Mouse (Mus musculus) kidney, embryonic 15.5 days (tissue): ENCODE results near the gene Crebrf. TPM values are rescaled to one million over a fixed set of nuclear protein-coding genes. Genes with fewer than 3 reads are reported as not detected.

Experiments
- ATAC-seq: fragments of 200-750 bp; cut with Nextera tagmentation; replicated peaks from 2 replicates; pipeline ENCODE4 v1.8.0; 2017; ENCODE audit warnings: moderate TSS enrichment; ENCODE audit not compliant: low FRiP score
- H3K27ac ChIP-seq: fragments of 300-500 bp; sonication (generic); 2 replicates; pipeline ENCODE4 v1.5.1; 2015; ENCODE audit warnings: mild to moderate bottlenecking, inconsistent platforms
- H3K27me3 ChIP-seq: fragments of 300-500 bp; sonication (generic); 2 replicates; pipeline ENCODE4 v1.6.1; 2015; ENCODE audit warnings: inconsistent platforms
- H3K36me3 ChIP-seq: fragments of 300-500 bp; sonication (generic); 2 replicates; pipeline ENCODE4 v1.6.1; 2015; ENCODE audit warnings: inconsistent platforms
- H3K4me1 ChIP-seq: fragments of 300-500 bp; sonication (generic); 2 replicates; pipeline ENCODE4 v1.6.1; 2015; ENCODE audit warnings: inconsistent platforms
- H3K4me2 ChIP-seq: fragments of 300-500 bp; sonication (generic); 2 replicates; pipeline ENCODE4 v1.6.1; 2015; ENCODE audit warnings: moderate library complexity, mild to moderate bottlenecking, inconsistent platforms
- H3K4me3 ChIP-seq: fragments of 300-500 bp; sonication (generic); replicated peaks from 2 replicates; pipeline ENCODE4 v1.5.1; 2015; ENCODE audit warnings: mild to moderate bottlenecking, inconsistent platforms
- H3K9ac ChIP-seq: fragments of 300-500 bp; sonication (generic); 2 replicates; pipeline ENCODE4 v1.6.1; 2015; ENCODE audit warnings: mild to moderate bottlenecking, inconsistent platforms
- H3K9me3 ChIP-seq: fragments of 300-500 bp; sonication (generic); replicated peaks from 2 replicates; pipeline ENCODE4 v1.6.1; 2016; ENCODE audit warnings: inconsistent platforms
- WGBS: fragments of 180-500 bp; shearing (Covaris S2); methylation state at CpG from one replicate; pipeline ENCODE4 v1.1.7; 2015; ENCODE audit warnings: mixed read lengths; 5-methylcytosine and 5-hydroxymethylcytosine counted together
- polyA plus RNA-seq: library from polyadenylated mRNA; unstranded; fragments of >200 nt; fragmentation: Nextera tagmentation; extraction: Ambion mirVana; gene quantifications from 2 replicates; pipeline ENCODE4 v1.2.1, GENCODE M21; 2015

Crebrf gene
- polyA plus RNA-seq, 1 experiment from 2014 or later: 7.0 TPM

GRCm38 (mm10) chr17:26690236-26690635, 25.2 kb upstream of the Crebrf start:
- H3K27ac ChIP-seq: no peak overlapping the region
- H3K9ac ChIP-seq: no peak overlapping the region
- H3K9me3 ChIP-seq: no peaks in the 10 kb centered on the region
- ATAC-seq: no peak
- no peaks in the 10 kb centered on the region for H3K27me3 ChIP-seq
- no peak overlapping the region for H3K4me3 ChIP-seq
- peaks cover 9% of the 10 kb centered on the region for H3K4me1 ChIP-seq
- no peak overlapping the region for H3K4me2 ChIP-seq
- 84% methylated on average over 5 of the region's 5 CpGs for WGBS
- peaks cover 2% of the 10 kb centered on the region for H3K36me3 ChIP-seq

- ATAC-seq: no peak
- Histone ChIP-seq H3K4me2 (no peak overlapping the region), H3K27me3 (no peaks in the 10 kb centered on the region), H3K9ac (no peak overlapping the region), H3K27ac (no peak overlapping the region), H3K4me3 (no peak overlapping the region), H3K4me1 (peaks cover 9% of the 10 kb centered on the region), H3K9me3 (no peaks in the 10 kb centered on the region), H3K36me3 (peaks cover 10% of the 10 kb centered on the region)
- WGBS: 83% methylated on average over 7 of the region's 7 CpGs
Measured at GRCm38 (mm10) chr17:26691110-26691509, 24.3 kb upstream of the Crebrf start.

DNA sequence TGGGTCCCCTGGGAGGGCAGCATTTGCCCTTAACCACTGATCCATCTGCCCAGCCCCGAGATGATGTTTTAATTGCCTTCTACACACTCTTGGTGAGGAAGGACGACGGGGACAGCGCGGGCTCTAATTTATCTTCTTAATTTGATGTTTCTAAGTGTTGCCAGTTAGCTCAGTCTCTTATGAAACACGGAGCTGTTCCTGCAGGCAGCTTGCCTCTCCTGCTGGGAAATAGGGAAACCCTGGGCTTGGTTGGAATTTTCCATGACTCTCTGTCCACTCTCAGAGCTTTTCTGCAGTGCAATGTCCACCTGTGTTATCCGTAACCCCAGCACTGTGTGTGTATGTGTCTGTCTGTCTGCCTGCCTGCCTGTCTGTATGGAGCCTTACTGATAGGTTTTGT, 22.0 kb upstream of the Crebrf start:
- peaks cover 32% of the 10 kb centered on the region for H3K36me3 ChIP-seq
- no peak overlapping the region for H3K4me3 ChIP-seq
- H3K4me2 ChIP-seq: no peak overlapping the region
- no peaks in the 10 kb centered on the region for H3K9me3 ChIP-seq
- H3K27ac ChIP-seq: no peak overlapping the region
- peaks cover 9% of the 10 kb centered on the region for H3K4me1 ChIP-seq
- no peak for ATAC-seq
- H3K9ac ChIP-seq: no peak overlapping the region
- WGBS: 51% methylated on average over 7 of the region's 7 CpGs
- no peaks in the 10 kb centered on the region for H3K27me3 ChIP-seq

GRCm38 (mm10) chr17:26694171-26694570, 21.3 kb upstream of the Crebrf start:
- no peaks in the 10 kb centered on the region for H3K9me3 ChIP-seq
- H3K36me3 ChIP-seq: peaks cover 39% of the 10 kb centered on the region
- peaks cover 9% of the 10 kb centered on the region for H3K4me1 ChIP-seq
- no peak overlapping the region for H3K4me2 ChIP-seq
- 48% methylated on average over 7 of the region's 7 CpGs for WGBS
- no peak for ATAC-seq
- no peaks in the 10 kb centered on the region for H3K27me3 ChIP-seq
- no peak overlapping the region for H3K27ac ChIP-seq
- H3K9ac ChIP-seq: no peak overlapping the region
- H3K4me3 ChIP-seq: no peak overlapping the region

- Histone ChIP-seq H3K9ac (no peak overlapping the region), H3K9me3 (no peaks in the 10 kb centered on the region), H3K36me3 (peaks cover 50% of the 10 kb centered on the region), H3K4me1 (peaks cover 9% of the 10 kb centered on the region), H3K27ac (no peak overlapping the region), H3K27me3 (no peaks in the 10 kb centered on the region), H3K4me2 (no peak overlapping the region), H3K4me3 (no peak overlapping the region)
- no peak for ATAC-seq
- WGBS: 94% methylated on average over 3 of the region's 3 CpGs
Measured at GRCm38 (mm10) chr17:26695193-26695592, 20.3 kb upstream of the Crebrf start.

GRCm38 (mm10) chr17:26698846-26699245, 16.6 kb upstream of the Crebrf start:
- Histone ChIP-seq H3K9me3 (no peaks in the 10 kb centered on the region), H3K27me3 (no peaks in the 10 kb centered on the region), H3K9ac (no peak overlapping the region), H3K4me3 (no peak overlapping the region), H3K36me3 (peaks cover 69% of the 10 kb centered on the region), H3K4me2 (no peak overlapping the region), H3K4me1 (peaks cover 2% of the 10 kb centered on the region), H3K27ac (no peak overlapping the region)
- no peak for ATAC-seq
- WGBS: 86% methylated on average over 5 of the region's 5 CpGs

DNA sequence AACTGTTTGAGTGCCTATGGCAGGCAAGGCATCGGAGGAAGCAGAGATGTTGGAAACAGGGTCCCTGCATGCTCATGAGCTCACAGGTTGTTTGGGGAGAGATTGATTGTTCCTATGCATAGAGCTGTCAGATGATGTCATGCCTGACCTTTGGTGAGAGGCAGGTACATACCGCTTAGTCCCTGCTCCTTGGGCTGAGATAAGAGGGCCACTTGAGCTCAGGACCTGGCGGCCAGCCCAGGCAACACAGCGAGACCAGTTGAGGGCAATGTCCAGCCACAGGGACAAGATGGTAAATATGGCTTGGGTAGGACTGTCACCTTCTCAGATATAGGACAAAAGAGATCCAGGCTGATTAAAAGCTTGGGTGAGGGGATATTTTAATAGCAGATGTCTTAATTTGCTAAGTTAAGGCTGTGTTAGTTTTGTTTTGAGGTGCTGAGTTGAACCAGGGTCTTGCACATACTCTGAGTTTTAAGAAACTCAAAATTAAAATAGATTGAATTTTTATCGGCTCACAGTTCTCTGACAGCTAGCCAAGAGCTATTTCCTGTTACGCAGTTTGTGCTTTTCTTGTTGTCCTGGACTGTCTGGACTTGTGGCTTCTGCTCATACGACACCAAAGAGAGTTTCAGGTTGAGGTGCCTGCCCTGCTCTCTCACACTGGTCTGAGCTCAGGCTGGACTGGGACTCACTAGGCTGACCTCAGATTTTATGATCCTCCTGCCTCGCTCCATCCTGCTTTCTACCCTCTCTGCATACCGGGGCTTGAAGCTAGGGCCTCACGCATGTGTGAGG, 15.4 kb upstream of the Crebrf start:
- no peaks in the 10 kb centered on the region for H3K27me3 ChIP-seq
- H3K4me1 ChIP-seq: no peaks in the 10 kb centered on the region
- H3K36me3 ChIP-seq: peaks cover 72% of the 10 kb centered on the region
- H3K4me3 ChIP-seq: no peak overlapping the region
- H3K9me3 ChIP-seq: no peaks in the 10 kb centered on the region
- H3K27ac ChIP-seq: no peak overlapping the region
- WGBS: 86% methylated on average over 10 of the region's 10 CpGs
- no peak overlapping the region for H3K9ac ChIP-seq
- no peak overlapping the region for H3K4me2 ChIP-seq
- no peak for ATAC-seq

DNA sequence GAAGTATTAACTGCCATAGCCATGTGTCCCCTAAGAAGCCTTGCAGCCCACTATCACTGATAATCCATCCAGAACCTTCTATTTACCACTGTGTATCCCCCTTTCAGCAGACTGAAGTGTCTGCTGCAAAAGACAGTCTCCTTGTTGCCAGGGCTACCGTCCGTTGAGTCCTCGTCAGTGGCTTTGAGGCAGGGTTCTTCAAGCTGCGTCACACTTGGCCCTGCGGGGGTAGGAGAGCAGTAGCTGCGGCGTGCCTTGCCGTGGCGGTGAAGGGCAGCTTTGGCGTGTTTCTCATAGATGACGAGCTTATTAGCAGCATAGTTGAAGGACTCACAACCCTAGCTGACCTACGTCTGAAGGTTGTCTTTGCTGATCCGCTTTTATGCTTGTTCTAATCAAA, 13.9 kb upstream of the Crebrf start:
- Histone ChIP-seq H3K4me3 (no peak overlapping the region), H3K4me2 (no peak overlapping the region), H3K36me3 (peaks cover 57% of the 10 kb centered on the region), H3K27ac (no peak overlapping the region), H3K27me3 (no peaks in the 10 kb centered on the region), H3K4me1 (no peaks in the 10 kb centered on the region), H3K9me3 (no peaks in the 10 kb centered on the region), H3K9ac (no peak overlapping the region)
- WGBS: 87% methylated on average over 13 of the region's 13 CpGs
- ATAC-seq: no peak

GRCm38 (mm10) chr17:26702621-26703020, 12.8 kb upstream of the Crebrf start:
- WGBS: 82% methylated on average over 4 of the region's 4 CpGs
- no peak overlapping the region for H3K9ac ChIP-seq
- no peaks in the 10 kb centered on the region for H3K27me3 ChIP-seq
- peaks cover 48% of the 10 kb centered on the region for H3K36me3 ChIP-seq
- H3K4me2 ChIP-seq: no peak overlapping the region
- no peak for ATAC-seq
- no peaks in the 10 kb centered on the region for H3K4me1 ChIP-seq
- no peak overlapping the region for H3K27ac ChIP-seq
- H3K9me3 ChIP-seq: no peaks in the 10 kb centered on the region
- no peak overlapping the region for H3K4me3 ChIP-seq

DNA sequence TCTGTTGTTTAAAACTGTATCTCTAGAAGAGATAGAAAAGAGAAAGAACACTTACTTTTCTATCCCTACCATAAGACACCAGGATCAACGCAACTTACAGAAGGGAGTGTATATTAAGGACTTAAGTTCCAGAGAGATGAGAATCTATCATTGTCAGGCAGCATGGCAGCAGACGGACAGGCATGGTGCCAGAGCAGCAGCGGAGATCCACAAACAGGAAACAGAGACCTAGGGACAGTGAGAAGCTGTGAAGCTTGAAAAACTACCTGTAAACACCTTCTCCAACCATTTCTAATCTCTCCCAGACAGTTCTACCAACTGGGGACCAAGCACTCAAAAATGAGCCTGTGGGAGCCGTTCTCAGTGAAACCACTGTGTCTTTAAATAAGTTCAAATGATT, 11.8 kb upstream of the Crebrf start:
- no peaks in the 10 kb centered on the region for H3K27me3 ChIP-seq
- no peak overlapping the region for H3K27ac ChIP-seq
- no peaks in the 10 kb centered on the region for H3K9me3 ChIP-seq
- H3K9ac ChIP-seq: no peak overlapping the region
- H3K4me2 ChIP-seq: no peak overlapping the region
- H3K4me1 ChIP-seq: no peaks in the 10 kb centered on the region
- 88% methylated on average over 4 of the region's 4 CpGs for WGBS
- H3K4me3 ChIP-seq: no peak overlapping the region
- peaks cover 37% of the 10 kb centered on the region for H3K36me3 ChIP-seq
- no peak for ATAC-seq

DNA sequence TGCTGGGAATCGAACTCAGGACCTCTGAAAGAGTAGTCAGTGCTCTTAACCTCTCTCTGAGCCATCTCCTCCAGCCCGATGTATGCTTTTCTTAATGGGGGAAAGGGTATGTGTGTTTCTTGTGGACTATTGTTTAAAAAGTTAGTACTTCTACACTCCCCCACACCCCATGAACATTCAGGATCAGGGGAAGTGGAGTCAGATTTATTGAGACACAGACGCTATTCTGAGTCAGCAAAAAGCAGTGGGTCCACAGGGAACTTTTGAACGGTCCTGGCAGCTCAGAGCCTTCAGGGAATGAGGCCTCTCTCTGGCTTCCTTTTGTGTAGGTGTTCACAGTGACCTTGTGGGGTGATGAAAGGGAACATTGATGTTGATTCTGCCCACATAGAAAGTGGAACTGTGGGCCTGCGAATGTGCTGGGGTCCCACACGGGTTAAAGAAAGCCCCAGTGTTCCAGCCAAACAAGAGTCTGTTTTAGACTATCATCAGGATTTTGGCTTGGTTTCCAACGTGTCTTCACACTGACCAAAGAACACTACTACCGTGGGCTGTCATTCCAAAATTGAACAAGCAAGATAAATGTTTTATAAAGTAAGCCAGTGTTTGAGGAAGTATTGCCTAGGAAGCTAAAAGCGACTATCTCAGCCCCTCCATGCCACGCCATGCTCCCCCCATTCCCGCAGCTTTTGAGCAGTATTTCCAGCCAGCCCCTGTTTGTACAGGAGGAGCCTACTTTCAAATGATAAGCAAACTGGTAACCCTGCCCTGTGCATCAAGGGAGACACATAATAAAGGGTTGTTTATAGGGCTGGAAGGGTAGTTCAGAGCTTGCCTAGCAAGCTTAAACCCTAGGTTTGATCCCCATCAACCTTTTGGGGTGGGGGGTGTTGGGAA, 9.7 kb upstream of the Crebrf start:
- no peaks in the 10 kb centered on the region for H3K9me3 ChIP-seq
- WGBS: 64% methylated on average over 11 of the region's 11 CpGs
- H3K9ac ChIP-seq: no peak overlapping the region
- H3K4me2 ChIP-seq: no peak overlapping the region
- peaks cover 19% of the 10 kb centered on the region for H3K36me3 ChIP-seq
- no peak for ATAC-seq
- H3K4me3 ChIP-seq: no peak overlapping the region
- H3K27me3 ChIP-seq: no peaks in the 10 kb centered on the region
- H3K27ac ChIP-seq: no peak overlapping the region
- no peaks in the 10 kb centered on the region for H3K4me1 ChIP-seq

DNA sequence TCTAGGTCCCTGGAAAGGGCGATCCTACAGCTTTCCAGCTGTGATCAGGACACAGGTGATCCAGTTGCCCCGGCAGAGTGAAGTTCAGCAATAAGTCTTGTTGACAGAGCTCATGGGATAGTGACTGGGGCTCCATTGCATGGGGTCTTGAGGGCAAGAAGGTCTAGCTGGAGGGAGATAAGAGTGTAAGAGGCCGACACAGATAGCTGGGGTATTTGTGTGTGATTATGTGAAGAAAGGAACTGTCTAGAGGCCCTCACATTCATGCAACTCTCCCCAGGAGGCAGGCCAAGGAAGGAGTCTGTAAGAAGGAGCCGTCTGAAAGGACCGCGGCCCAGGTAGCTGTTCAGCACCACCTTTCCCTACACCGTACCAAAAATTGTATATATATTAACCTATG, 8.4 kb upstream of the Crebrf start:
- Histone ChIP-seq H3K27ac (no peak overlapping the region), H3K27me3 (0 out of 2 replicates have a peak, but pooled peaks cover 3% of the 10 kb centered on the region), H3K4me2 (no peak overlapping the region), H3K4me3 (no peak overlapping the region), H3K9ac (no peak overlapping the region), H3K36me3 (peaks cover 7% of the 10 kb centered on the region; the same call in 1 of the 2 replicates), H3K9me3 (no peaks in the 10 kb centered on the region), H3K4me1 (no peaks in the 10 kb centered on the region)
- no peak for ATAC-seq
- 58% methylated on average over 7 of the region's 7 CpGs for WGBS
